Mouse (Mus musculus) forebrain, embryonic 16.5 days (tissue): ENCODE results near the gene Cdhr2. TPM values are rescaled to one million over a fixed set of nuclear protein-coding genes. Genes with fewer than 3 reads are reported as not detected.

ENCODE experiments used
- ATAC-seq: fragments of 200-750 bp; cut with Nextera tagmentation; 2 replicates; pipeline ENCODE4 v1.8.0; 2017; ENCODE audit warnings: mild to moderate bottlenecking, moderate library complexity
- H3K27ac ChIP-seq: fragments of 300-500 bp; sonication (generic); 2 replicates; pipeline ENCODE4 v1.5.1; 2014; ENCODE audit warnings: low read length, control low read depth
- H3K27me3 ChIP-seq: fragments of 300-500 bp; sonication (generic); replicated peaks from 2 replicates; pipeline ENCODE4 v1.6.1; 2014; ENCODE audit warnings: low read length; ENCODE audit not compliant: control insufficient read depth, insufficient read depth
- H3K36me3 ChIP-seq: fragments of 300-500 bp; sonication (generic); 2 replicates; pipeline ENCODE4 v1.6.1; 2014; ENCODE audit not compliant: control insufficient read depth, insufficient read depth
- H3K4me1 ChIP-seq: fragments of 300-500 bp; sonication (generic); replicated peaks from 2 replicates; pipeline ENCODE4 v1.6.1; 2014; ENCODE audit warnings: low read length; ENCODE audit not compliant: control insufficient read depth, insufficient read depth
- H3K4me2 ChIP-seq: fragments of 300-500 bp; sonication (generic); 2 replicates; pipeline ENCODE4 v1.6.1; 2014; ENCODE audit warnings: mild to moderate bottlenecking, low read length, control low read depth
- H3K4me3 ChIP-seq: fragments of 300-500 bp; sonication (generic); replicated peaks from 2 replicates; pipeline ENCODE4 v1.5.1; 2014; ENCODE audit warnings: mild to moderate bottlenecking, low read length, control low read depth
- H3K9ac ChIP-seq: fragments of 300-500 bp; sonication (generic); replicated peaks from 2 replicates; pipeline ENCODE4 v1.6.1; 2014; ENCODE audit warnings: low read depth, low read length, control low read depth
- H3K9me3 ChIP-seq: fragments of 300-500 bp; sonication (generic); 2 replicates; pipeline ENCODE4 v1.6.1; 2016; ENCODE audit warnings: low read length; ENCODE audit not compliant: control insufficient read depth
- WGBS: fragments of 180-500 bp; shearing (Covaris S2); extraction: QIAGEN DNeasy Blood & Tissue Kit; methylation state at CpG from one replicate; pipeline ENCODE4 v1.1.7; 2014; 5-methylcytosine and 5-hydroxymethylcytosine counted together
- polyA plus RNA-seq: library from polyadenylated mRNA; unstranded; fragments of >200 nt; fragmentation: Nextera tagmentation; extraction: Ambion mirVana; gene quantifications from 2 replicates; pipeline ENCODE4 v1.2.1, GENCODE M21; 2015

Gene Cdhr2
- polyA plus RNA-seq, 1 experiment from 2014 or later, result 0.25 TPM

GRCm38 (mm10) chr13:54754169-54755080, 53.2 kb downstream of the Cdhr2 start:
- Histone ChIP-seq H3K4me2 (no peak overlapping the region), H3K4me1 (peaks cover 65% of the 10 kb centered on the region), H3K27ac (peak overlapping the region; percentile 58), H3K9me3 (no peaks in the 10 kb centered on the region), H3K4me3 (no peak overlapping the region), H3K36me3 (no peaks in the 10 kb centered on the region), H3K9ac (no peak overlapping the region), H3K27me3 (0 out of 2 replicates have a peak, but pooled peaks cover 3% of the 10 kb centered on the region)
- no peak for ATAC-seq
- 27% methylated on average over 12 of the region's 12 CpGs for WGBS

GRCm38 (mm10) chr13:54755201-54755830, 54.1 kb downstream of the Cdhr2 start:
- H3K36me3 ChIP-seq, result no peaks in the 10 kb centered on the region
- no peaks in the 10 kb centered on the region for H3K9me3 ChIP-seq
- H3K4me2 ChIP-seq, result peak overlapping the region; percentile 41
- 14% methylated on average over 9 of the region's 9 CpGs for WGBS
- no peak overlapping the region for H3K4me3 ChIP-seq
- no peak for ATAC-seq
- H3K27me3 ChIP-seq, result 0 out of 2 replicates have a peak, but pooled peaks cover 3% of the 10 kb centered on the region
- H3K27ac ChIP-seq, result peak overlapping the region; percentile 75
- H3K4me1 ChIP-seq, result peaks cover 70% of the 10 kb centered on the region
- no peak overlapping the region for H3K9ac ChIP-seq

- H3K9me3 ChIP-seq, result no peaks in the 10 kb centered on the region
- 0 out of 2 replicates have a peak, but pooled peaks cover 3% of the 10 kb centered on the region for H3K27me3 ChIP-seq
- no peak for ATAC-seq
- H3K4me3 ChIP-seq, result no peak overlapping the region
- peak overlapping the region; percentile 75; the same call in 1 of the 2 replicates for H3K27ac ChIP-seq
- no peak overlapping the region for H3K9ac ChIP-seq
- H3K4me1 ChIP-seq, result peaks cover 73% of the 10 kb centered on the region
- 83% methylated on average over 8 of the region's 8 CpGs for WGBS
- no peak overlapping the region for H3K4me2 ChIP-seq
- no peaks in the 10 kb centered on the region for H3K36me3 ChIP-seq
Measured at GRCm38 (mm10) chr13:54756156-54756712, 55.0 kb downstream of the Cdhr2 start.

- no peaks in the 10 kb centered on the region for H3K36me3 ChIP-seq
- no peaks in the 10 kb centered on the region for H3K9me3 ChIP-seq
- 0 out of 2 replicates have a peak, but pooled peaks have one; percentile 0 for ATAC-seq
- 0 out of 2 replicates have a peak, but pooled peaks cover 4% of the 10 kb centered on the region for H3K27me3 ChIP-seq
- H3K4me3 ChIP-seq, result peak overlapping the region; percentile 54
- H3K4me2 ChIP-seq, result peak overlapping the region; percentile 76
- 19% methylated on average over 10 of the region's 10 CpGs for WGBS
- H3K9ac ChIP-seq, result peak overlapping the region; percentile 64
- H3K27ac ChIP-seq, result peak overlapping the region; percentile 96
- peaks cover 70% of the 10 kb centered on the region for H3K4me1 ChIP-seq
Measured at GRCm38 (mm10) chr13:54757093-54757830, 56.0 kb downstream of the Cdhr2 start.

- ATAC-seq, result peak; percentile 82
Measured at GRCm38 (mm10) chr13:54758045-54758755, 56.9 kb downstream of the Cdhr2 start.

GRCm38 (mm10) chr13:54758756-54759470, 57.7 kb downstream of the Cdhr2 start:
- 1% methylated on average over 29 of the region's 29 CpGs for WGBS
- ATAC-seq, result no peak; the same call in 1 of the 2 replicates
- Histone ChIP-seq H3K36me3 (no peaks in the 10 kb centered on the region), H3K27me3 (peaks cover 11% of the 10 kb centered on the region; the same call in 1 of the 2 replicates), H3K4me2 (peak overlapping the region; percentile 76), H3K9me3 (no peaks in the 10 kb centered on the region), H3K4me3 (peak overlapping the region; percentile 54), H3K9ac (peak overlapping the region; percentile 67), H3K4me1 (peaks cover 60% of the 10 kb centered on the region), H3K27ac (peak overlapping the region; percentile 96)

More at GRCm38 (mm10) chr13:54758045-54758755, 56.9 kb downstream of the Cdhr2 start:
- Histone ChIP-seq H3K36me3 (no peaks in the 10 kb centered on the region), H3K4me1 (peaks cover 62% of the 10 kb centered on the region), H3K27ac (peak overlapping the region; percentile 96), H3K4me2 (peak overlapping the region; percentile 76), H3K4me3 (peak overlapping the region; percentile 54), H3K9me3 (no peaks in the 10 kb centered on the region), H3K27me3 (peaks cover 9% of the 10 kb centered on the region; the same call in 1 of the 2 replicates), H3K9ac (peak overlapping the region; percentile 67)
- under 1% methylated on average over 43 of the region's 43 CpGs for WGBS

GRCm38 (mm10) chr13:54759496-54759895, 58.2 kb downstream of the Cdhr2 start:
- Histone ChIP-seq H3K4me3 (no peak overlapping the region), H3K9ac (peak overlapping the region; percentile 67; the same call in 1 of the 2 replicates)
- 16% methylated on average over 6 of the region's 7 CpGs for WGBS

More at GRCm38 (mm10) chr13:54759496-54759895, 58.2 kb downstream of the Cdhr2 start:
- H3K4me1 ChIP-seq, result peaks cover 54% of the 10 kb centered on the region
- no peak overlapping the region for H3K27ac ChIP-seq
- H3K9me3 ChIP-seq, result no peaks in the 10 kb centered on the region
- peaks cover 17% of the 10 kb centered on the region for H3K27me3 ChIP-seq
- no peaks in the 10 kb centered on the region for H3K36me3 ChIP-seq
- no peak for ATAC-seq
- peak overlapping the region; percentile 76 for H3K4me2 ChIP-seq
